Mouse (Mus musculus) stomach, postnatal 0 days (tissue): Measurements from ENCODE around the gene Oaf. TPM values are rescaled to one million over a fixed set of nuclear protein-coding genes. Genes with fewer than 3 reads are reported as not detected.
A peak's percentile ranks its signal among the peaks of the same experiment; 100 is the strongest.

Experiments used
- ATAC-seq: fragments of 200-750 bp; cut with Nextera tagmentation; 2 replicates; pipeline ENCODE4 v1.8.0; 2017; ENCODE audit not compliant: low FRiP score, low TSS enrichment
- DNase-seq: peaks from one replicate; pipeline ENCODE4 v3.0.0-alpha.2; 2016; ENCODE audit warnings: low spot score
- H3K27ac ChIP-seq: fragments of 300-500 bp; sonication (generic); replicated peaks from 2 replicates; pipeline ENCODE4 v1.5.1; 2014; ENCODE audit warnings: mild to moderate bottlenecking, control low read depth
- H3K27me3 ChIP-seq: fragments of 300-500 bp; sonication (generic); 2 replicates; pipeline ENCODE4 v1.6.1; 2014; ENCODE audit warnings: low read length; ENCODE audit not compliant: control insufficient read depth, insufficient read depth
- H3K36me3 ChIP-seq: fragments of 300-500 bp; sonication (generic); 2 replicates; pipeline ENCODE4 v1.6.1; 2014; ENCODE audit warnings: low read length, mixed read lengths; ENCODE audit not compliant: control insufficient read depth, insufficient read depth
- H3K4me1 ChIP-seq: fragments of 300-500 bp; sonication (generic); replicated peaks from 2 replicates; pipeline ENCODE4 v1.6.1; 2014; ENCODE audit warnings: antibody characterized with exemption; ENCODE audit not compliant: control insufficient read depth, insufficient read depth
- H3K4me2 ChIP-seq: fragments of 300-500 bp; sonication (generic); replicated peaks from 2 replicates; pipeline ENCODE4 v1.6.1; 2014; ENCODE audit warnings: low read depth, mild to moderate bottlenecking, control low read depth, moderate library complexity
- H3K4me3 ChIP-seq: fragments of 300-500 bp; sonication (generic); 2 replicates; pipeline ENCODE4 v1.5.1; 2014; ENCODE audit warnings: low read depth, low read length, control low read depth
- H3K9ac ChIP-seq: fragments of 300-500 bp; sonication (generic); 2 replicates; pipeline ENCODE4 v1.6.1; 2014; ENCODE audit warnings: mild to moderate bottlenecking, low read length, control low read depth, mixed read lengths
- H3K9me3 ChIP-seq: fragments of 300-500 bp; sonication (generic); 2 replicates; pipeline ENCODE4 v1.6.1; 2016; ENCODE audit warnings: low read length; ENCODE audit not compliant: control insufficient read depth
- CTCF ChIP-seq: IDR thresholded peaks from 2 replicates; pipeline ENCODE4 v1.5.1; 2016; ENCODE audit warnings: antibody characterized with exemption, low read depth, mild to moderate bottlenecking, moderate library complexity
- EP300 ChIP-seq: optimal IDR thresholded peaks from 2 replicates; pipeline ENCODE3; 2016; ENCODE audit warnings: antibody characterized with exemption
- WGBS: fragments of 180-500 bp; shearing (Covaris S2); extraction: QIAGEN DNeasy Blood & Tissue Kit; methylation state at CpG from one replicate; pipeline ENCODE4 v1.1.7; 2014; 5-methylcytosine and 5-hydroxymethylcytosine counted together
- polyA plus RNA-seq: library from polyadenylated mRNA; unstranded; fragments of >200 nt; fragmentation: Nextera tagmentation; extraction: Ambion mirVana; gene quantifications from 2 replicates; pipeline ENCODE4 v1.2.1, GENCODE M21; 2015

Oaf gene
- polyA plus RNA-seq, 1 experiment from 2014 or later = 31.9 TPM

DNA sequence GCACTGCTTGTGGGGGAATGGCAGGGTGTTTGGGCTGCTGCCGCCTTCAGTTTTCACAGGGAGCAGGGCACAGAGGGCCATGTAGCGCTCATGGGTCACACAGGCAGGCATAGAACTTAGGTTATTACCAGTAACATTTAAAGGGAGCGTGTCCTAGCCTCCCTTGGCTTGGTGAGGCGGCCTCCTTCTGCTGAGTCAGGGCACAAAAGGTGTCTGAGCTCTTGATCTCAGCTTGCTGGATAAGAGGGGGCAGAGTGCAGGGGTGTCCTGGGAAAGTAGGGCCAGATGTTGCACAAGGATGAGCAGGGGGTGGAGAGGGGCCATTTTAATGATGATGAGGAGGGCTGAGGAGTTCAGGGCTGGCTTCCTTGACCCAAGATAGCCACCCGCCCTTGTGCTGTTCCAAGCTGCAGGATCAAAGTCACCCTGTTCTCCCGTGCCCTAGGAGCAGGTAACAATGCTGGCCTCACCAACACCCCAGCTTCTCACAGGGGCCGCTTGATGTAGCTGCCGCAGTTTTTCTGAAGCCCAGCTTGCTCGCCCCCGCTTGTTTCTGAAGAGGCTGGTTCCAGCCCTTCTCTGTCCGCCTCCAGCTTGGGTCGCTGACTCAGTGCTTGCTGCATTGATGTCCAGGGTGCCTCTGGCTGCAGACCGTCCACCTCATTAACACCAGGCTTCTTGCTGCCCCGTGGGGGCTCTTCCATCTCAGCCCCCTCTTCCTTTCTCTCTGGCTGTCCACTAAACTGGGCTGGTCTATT lies 32.2 kb upstream of the Oaf start:
- no peak overlapping the region for H3K4me2 ChIP-seq
- no peak for ATAC-seq
- H3K4me1 ChIP-seq = no peaks in the 10 kb centered on the region
- no peaks in the 10 kb centered on the region for H3K9me3 ChIP-seq
- no peak overlapping the region for H3K4me3 ChIP-seq
- no peak overlapping the region for H3K9ac ChIP-seq
- H3K27me3 ChIP-seq = no peaks in the 10 kb centered on the region
- no peak for DNase-seq
- WGBS = 80% methylated on average over 14 of the region's 14 CpGs
- TF ChIP-seq CTCF (no peak), EP300 (no peak)
- H3K36me3 ChIP-seq = no peaks in the 10 kb centered on the region
- H3K27ac ChIP-seq = no peak overlapping the region

DNA sequence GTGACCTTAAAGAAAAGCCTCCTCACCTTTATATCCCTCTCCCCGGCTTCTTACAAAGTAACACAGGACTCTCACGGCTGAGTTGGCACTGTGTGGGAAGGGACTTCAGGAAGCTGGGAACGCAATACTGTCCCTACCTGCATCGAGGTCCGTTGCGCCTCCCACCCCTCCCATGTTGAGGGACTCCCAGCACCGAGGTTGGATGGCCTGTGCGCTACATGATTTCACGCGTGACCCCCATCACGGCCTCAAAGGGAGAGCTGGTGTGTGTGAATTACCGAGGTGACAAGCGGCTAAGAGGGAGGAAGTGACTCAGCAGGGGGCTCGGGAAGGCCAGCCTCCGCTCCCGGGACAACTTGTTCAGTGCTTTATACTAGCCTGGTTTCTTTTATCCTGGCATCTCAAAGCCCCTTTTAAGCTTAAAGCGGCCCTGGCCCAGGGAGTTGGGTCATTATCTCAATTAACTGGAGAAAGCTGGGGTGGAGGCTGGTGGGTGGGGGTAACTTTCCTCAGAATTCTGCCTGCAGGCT lies 31.1 kb upstream of the Oaf start:
- Histone ChIP-seq H3K27me3 (no peaks in the 10 kb centered on the region), H3K4me3 (no peak overlapping the region), H3K36me3 (no peaks in the 10 kb centered on the region), H3K27ac (no peak overlapping the region), H3K9me3 (no peaks in the 10 kb centered on the region), H3K4me2 (no peak overlapping the region), H3K4me1 (no peaks in the 10 kb centered on the region), H3K9ac (no peak overlapping the region)
- ATAC-seq (no peak), DNase-seq (no peak)
- WGBS = 30% methylated on average over 17 of the region's 17 CpGs
- TF ChIP-seq EP300 (no peak), CTCF (no peak)

DNA sequence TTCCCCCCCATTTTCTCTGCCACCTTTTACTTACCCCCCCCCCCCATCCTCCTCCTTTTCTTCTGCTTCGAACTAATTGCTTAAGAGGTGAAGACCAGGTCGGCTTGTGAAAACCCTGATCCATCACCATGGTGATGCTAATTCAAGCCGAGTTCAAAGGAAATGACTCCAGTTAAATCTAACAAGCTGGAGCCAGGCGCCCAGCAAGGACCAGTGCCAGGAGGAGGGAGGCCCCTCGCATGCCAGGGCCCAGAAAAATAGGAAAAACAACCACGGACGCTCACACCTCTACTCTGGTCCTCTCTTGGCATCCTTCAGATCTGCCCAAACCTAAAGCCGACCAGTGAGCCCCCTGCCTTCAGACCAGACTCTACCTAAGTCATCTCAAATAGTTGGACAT lies 29.5 kb upstream of the Oaf start:
- H3K27ac ChIP-seq = no peak overlapping the region
- H3K4me1 ChIP-seq = no peaks in the 10 kb centered on the region
- no peaks in the 10 kb centered on the region for H3K27me3 ChIP-seq
- TF ChIP-seq EP300 = no peak
- TF ChIP-seq CTCF = no peak
- ATAC-seq (no peak), DNase-seq (no peak)
- no peak overlapping the region for H3K4me3 ChIP-seq
- WGBS = 40% methylated on average over 8 of the region's 8 CpGs
- no peaks in the 10 kb centered on the region for H3K36me3 ChIP-seq
- H3K4me2 ChIP-seq = no peak overlapping the region
- H3K9me3 ChIP-seq = no peaks in the 10 kb centered on the region
- no peak overlapping the region for H3K9ac ChIP-seq

DNA sequence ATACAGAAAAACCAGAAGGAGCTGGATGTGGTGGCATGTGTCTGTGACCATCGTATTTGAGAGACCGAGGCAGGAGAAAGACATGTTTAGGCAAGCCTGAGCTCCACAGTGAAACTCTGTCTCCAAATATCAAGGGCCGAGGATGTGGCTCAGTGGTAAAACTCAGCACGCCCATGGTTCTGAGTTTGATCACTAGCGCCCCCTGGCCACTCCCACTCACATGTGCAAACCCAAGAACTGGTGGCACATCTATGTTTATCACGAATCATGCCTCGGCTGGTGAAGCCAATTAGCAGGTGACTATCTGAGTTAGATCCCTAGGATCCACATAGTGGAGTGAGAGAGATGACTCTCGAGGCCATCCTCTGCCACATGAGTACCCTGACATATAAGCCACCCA lies 27.6 kb upstream of the Oaf start:
- WGBS = 68% methylated on average over 8 of the region's 8 CpGs

DNA sequence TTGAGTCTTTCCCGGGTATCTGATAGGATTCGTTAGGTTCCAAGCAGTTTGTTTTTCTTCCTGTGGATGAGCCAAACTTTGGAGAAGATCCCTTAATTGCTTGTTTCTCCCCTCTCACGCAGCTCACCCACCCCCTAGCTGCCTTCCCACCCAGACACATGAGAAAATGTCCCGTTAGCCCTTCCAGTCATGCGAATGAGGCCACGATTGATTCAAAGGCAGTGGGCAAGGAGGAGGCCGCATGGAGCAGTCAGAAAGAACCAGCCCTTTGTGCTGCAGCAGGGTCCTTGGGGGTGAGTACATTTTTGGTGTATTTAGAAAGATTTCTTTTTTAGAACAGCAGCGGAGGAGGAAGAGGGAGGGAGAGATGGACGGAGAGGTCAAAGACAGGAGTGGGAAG lies 25.5 kb upstream of the Oaf start:
- Histone ChIP-seq H3K4me1 (peaks cover 2% of the 10 kb centered on the region; the same call in 1 of the 2 replicates), H3K36me3 (no peaks in the 10 kb centered on the region), H3K27me3 (no peaks in the 10 kb centered on the region), H3K27ac (peak overlapping the region; percentile 13; the same call in 1 of the 2 replicates), H3K4me3 (no peak overlapping the region), H3K9me3 (no peaks in the 10 kb centered on the region), H3K9ac (no peak overlapping the region), H3K4me2 (no peak overlapping the region)
- TF ChIP-seq EP300 = no peak
- peak; percentile 34; the same call in 1 of the 2 replicates for TF ChIP-seq CTCF
- DNase-seq = no peak
- no peak for ATAC-seq
- WGBS = 51% methylated on average over 9 of the region's 9 CpGs

More for the DNA sequence above, 27.6 kb upstream of the Oaf start:
- TF ChIP-seq CTCF = peak; percentile 62
- TF ChIP-seq EP300 = no peak
- Histone ChIP-seq H3K27me3 (no peaks in the 10 kb centered on the region), H3K27ac (no peak overlapping the region), H3K9me3 (no peaks in the 10 kb centered on the region), H3K9ac (no peak overlapping the region), H3K4me3 (no peak overlapping the region), H3K4me1 (0 out of 2 replicates have a peak, but pooled peaks cover 2% of the 10 kb centered on the region), H3K4me2 (no peak overlapping the region), H3K36me3 (no peaks in the 10 kb centered on the region)
- no peak for ATAC-seq
- DNase-seq = peak; percentile 53

DNA sequence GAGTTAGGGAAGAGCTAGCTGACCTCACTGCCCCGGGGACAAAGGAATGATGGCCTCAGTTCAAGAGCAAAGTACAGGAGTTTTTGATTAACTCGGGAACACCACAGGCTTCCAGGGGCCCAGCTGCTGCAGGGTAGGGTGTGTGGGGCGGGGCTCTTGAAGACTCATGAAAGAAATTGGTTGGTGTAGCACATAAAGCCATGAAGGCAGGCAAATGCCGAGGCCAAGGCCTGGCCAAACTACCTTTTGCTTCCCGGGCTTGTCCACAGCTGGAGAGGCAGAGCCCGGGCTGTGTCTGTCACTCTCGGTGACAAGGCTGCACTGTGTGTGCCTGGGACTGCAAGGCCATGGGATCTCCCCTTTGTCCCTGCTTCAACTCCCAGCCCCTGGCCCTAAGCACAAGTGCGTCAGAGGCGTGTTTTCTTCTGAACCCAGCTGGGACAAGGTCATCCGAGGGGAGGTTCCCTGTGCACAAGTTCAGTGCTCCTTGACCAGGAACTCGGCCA lies 24.3 kb upstream of the Oaf start:
- Histone ChIP-seq H3K4me3 (no peak overlapping the region), H3K9me3 (no peaks in the 10 kb centered on the region), H3K36me3 (no peaks in the 10 kb centered on the region), H3K9ac (no peak overlapping the region), H3K4me1 (peaks cover 2% of the 10 kb centered on the region; the same call in 1 of the 2 replicates), H3K27me3 (no peaks in the 10 kb centered on the region), H3K27ac (peak overlapping the region; percentile 56; the same call in 1 of the 2 replicates), H3K4me2 (no peak overlapping the region)
- WGBS = 30% methylated on average over 11 of the region's 11 CpGs
- DNase-seq = peak; percentile 74
- peak; percentile 67 for ATAC-seq
- TF ChIP-seq EP300 (no peak), CTCF (no peak)
